Mouse (Mus musculus): Measurements from ENCODE around the gene Phf21a.
A peak's percentile ranks its signal among the peaks of the same experiment; 100 is the strongest.
"Not testable (repeated sequence)": the region's sequence is repeated elsewhere in the genome, so short reads cannot be mapped to it uniquely, and the experiment has no call there.

The Phf21a gene

DNA sequence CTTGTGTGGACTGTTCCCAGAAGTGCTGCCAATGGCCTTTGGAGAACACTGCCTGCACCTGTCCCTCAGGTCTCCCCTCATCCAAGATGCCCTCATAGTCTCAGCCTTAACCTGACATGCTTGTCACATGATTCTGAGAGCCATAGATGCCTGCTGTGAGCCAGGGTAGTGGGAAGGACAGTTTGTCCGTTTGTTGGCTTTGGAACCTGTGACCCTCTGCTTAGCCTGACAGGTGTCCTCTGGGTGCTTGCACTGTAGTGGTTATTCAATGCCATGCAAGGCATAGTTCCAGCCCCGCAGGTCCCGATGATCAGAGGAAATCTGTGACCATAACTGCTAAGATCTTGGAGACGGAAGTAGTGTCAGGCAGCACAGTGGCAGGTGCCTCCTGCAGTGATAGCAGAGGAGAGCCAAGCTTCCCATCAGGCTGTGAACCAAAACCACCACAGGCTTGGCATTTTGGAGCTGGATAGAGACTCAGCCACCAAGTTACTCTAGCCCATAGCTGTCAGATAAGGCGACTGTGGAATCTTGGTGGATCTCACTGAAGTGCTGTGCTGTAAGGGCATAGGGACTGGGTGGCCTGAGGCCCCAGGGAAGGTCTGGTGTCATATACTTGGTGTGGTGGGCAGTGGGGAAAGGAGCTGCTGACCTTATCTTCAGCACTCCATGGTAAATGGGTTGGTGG, 289.1 kb downstream of the Phf21a start, which contains the start of gene 1700029I15Rik:
Gene 1700029I15Rik (plus strand): TSS at position 638 of the 688 bp plus-strand sequence.
- no peak for DNase-seq (ENCODE audit: low spot score in 2 of 2)

- DNase-seq (ENCODE audit: low spot score in 2 of 2) = no peak
These were observed 289.8 kb downstream of the Phf21a start for GRCm38 (mm10) chr2:92382759-92383158.

DNA sequence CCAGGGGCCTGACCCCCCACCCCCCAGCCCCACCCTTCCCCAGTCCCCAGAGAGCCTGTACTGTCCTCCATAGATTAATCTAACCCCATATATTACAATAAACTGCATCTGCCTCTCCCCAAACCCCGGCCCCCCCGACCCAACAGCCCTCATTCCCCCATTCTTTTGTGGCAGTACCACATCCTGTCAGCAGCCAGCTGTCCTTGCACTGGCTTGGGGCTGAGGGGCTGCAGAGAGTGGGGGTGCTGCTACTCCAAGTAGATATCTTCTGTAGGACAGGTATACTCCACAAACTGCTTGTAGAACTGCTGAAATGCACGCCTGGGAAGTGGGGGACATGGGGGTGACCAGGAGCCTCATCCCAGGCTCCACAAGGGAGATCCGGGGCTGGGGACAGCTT, 291.2 kb downstream of the Phf21a start:
- no peak for DNase-seq (ENCODE audit: low spot score in 2 of 2)

GRCm38 (mm10) chr2:92385113-92386051, 292.5 kb downstream of the Phf21a start:
- DNase-seq (ENCODE audit: low spot score in 2 of 2) = no peak

GRCm38 (mm10) chr2:92386821-92387570, 294.1 kb downstream of the Phf21a start:
- DNase-seq (ENCODE audit: low spot score in 2 of 2) = no peak

GRCm38 (mm10) chr2:92387646-92388045, 294.7 kb downstream of the Phf21a start:
- DNase-seq (ENCODE audit: low spot score in 2 of 2) = no peak

DNA sequence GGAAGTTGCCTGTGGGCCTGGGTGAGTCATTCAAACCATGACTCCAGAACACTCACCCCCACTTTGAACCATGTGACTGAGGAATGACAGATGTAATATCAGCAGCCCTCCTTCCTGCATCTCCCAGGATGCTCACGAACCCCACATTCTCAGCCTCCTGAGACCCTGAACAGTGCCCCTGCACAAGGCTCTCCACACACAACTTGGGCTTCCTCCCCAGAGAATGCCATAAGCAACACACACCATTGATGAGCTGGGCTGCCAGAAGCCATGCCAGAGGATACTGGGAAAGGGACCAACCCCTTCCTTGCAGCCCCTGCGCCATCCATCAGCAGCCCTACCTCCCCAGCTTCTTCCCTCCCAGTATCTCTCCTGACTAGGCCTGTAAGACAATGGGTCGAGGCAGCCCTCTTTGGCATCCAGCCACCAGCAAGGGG, 295.2 kb downstream of the Phf21a start:
- DNase-seq (ENCODE audit: low spot score in 2 of 2) = no peak

GRCm38 (mm10) chr2:92388891-92389641, 296.1 kb downstream of the Phf21a start:
- peak; percentile 60 to 79 for DNase-seq (ENCODE audit: low spot score in 2 of 2)

DNA sequence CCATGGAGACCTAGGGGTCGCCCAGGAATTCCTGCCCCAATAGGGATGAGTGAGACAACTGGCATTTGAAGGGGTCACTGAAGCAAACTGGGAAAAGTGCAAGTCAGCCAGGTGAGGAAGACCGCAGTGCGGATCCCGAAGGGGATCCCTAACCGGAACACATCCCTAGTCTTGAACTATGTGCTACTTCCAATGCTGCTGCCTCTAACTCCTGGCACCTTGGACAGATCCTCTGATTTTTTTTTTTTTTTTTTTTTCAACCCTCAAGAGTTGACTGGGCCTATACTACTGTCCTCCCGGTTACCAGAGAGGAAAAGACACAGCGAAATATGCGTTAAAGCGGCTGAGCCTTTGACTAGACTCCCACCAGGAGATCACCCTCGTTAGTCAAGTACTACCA, 296.7 kb downstream of the Phf21a start:
- DNase-seq (ENCODE audit: low spot score in 2 of 2) = no peak

- no peak for DNase-seq (ENCODE audit: low spot score in 2 of 2)
These were observed 297.5 kb downstream of the Phf21a start for GRCm38 (mm10) chr2:92390206-92390930.

DNA sequence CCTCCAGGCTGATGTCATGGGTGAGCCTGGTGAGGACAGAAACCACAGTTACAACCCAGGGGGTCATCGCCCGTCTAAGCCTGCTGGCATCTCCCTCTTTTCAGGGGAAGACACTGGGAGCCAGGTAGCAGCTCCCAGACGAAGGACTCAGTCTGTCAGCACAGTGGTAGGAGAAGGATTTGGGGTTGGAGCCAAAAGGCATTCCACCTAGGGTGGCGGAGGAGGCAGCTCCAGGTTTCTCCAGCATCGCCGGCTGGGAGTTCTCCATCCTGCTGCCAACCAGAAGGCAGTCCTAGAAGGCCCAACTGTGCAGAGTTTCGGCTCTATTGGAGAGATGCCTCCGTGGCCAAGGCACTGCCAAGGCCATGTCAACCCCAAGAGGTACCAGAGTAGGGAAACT, 298.2 kb downstream of the Phf21a start:
- DNase-seq (ENCODE audit: low spot score in 2 of 2) = no peak

DNA sequence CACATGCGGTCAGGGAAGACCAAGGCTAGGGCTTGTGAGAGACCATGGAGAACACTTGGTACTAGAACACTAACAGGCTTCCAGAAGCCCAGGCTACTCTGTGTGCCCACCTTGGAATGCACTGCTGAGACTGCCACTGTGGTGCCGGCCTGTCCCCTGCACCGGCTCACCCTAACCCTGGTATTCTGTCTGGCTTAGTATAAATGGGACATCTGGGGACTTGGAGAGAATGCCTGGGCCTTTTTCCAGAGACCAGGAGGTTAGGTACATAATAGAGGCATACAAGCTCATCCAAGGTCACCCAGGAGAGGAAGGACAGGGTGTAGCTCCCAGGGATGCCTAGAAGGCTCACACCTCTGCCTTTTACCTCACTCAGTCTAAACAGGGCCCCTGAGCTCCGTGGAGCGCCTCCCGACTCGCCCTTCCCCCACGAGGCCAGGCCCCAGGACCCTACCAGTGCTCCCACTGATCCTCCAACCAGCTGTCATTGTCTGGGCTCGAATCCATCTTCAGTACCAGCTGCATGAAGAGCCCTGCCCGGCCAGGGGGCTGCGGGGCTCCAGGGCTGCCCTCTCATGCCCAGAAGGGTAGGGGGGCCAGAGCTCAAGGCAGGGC, 298.9 kb downstream of the Phf21a start:
- DNase-seq (ENCODE audit: low spot score in 2 of 2) = no peak

GRCm38 (mm10) chr2:92392318-92393264, 299.7 kb downstream of the Phf21a start:
- no peak for DNase-seq (ENCODE audit: low spot score in 2 of 2)

GRCm38 (mm10) chr2:92395535-92395934, 302.6 kb downstream of the Phf21a start:
- DNase-seq (ENCODE audit: low spot score in 2 of 2) = no peak

DNA sequence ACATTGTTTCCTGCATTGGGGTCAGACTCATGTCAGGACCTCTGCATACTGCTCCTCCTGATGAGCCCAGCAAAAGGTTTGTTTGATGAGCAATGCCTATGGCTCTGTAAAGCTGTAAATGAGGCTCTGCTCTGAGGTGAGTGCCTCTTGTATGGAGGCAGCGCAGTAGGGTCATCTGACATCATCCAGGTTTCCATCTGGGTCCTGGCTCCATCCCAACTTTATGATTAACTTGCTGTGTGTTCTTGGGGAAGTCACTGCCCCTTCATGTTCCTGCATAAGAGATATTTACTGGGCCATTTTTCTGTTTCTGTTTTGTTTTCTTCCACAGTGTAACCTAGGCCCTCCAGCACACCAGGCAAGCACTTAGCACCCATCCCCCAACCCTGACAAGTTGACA, 304.5 kb downstream of the Phf21a start:
- DNase-seq (ENCODE audit: low spot score in 2 of 2) = no peak

- DNase-seq (ENCODE audit: low spot score in 2 of 2) = not testable (repeated sequence)
These were observed 307.0 kb downstream of the Phf21a start for GRCm38 (mm10) chr2:92399877-92400276.

DNA sequence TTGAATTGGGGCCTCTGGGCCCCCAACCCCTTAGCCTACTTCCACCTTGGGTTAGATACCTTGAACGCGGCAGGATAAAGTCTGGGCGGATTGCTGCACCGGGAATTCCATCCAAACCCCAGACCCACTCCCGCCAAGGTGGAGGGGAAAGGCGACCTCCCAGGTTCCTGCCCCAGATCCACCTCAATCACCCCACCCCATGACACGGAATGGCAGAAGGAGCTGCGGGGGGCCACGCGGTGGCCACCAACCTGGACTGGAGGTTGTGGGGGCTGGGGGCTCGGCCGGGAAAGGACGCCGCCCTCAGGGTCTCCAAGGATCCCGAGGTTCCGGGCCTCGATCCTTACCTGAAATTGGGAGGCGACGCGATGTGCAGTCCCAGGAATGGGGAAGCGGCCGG, 307.8 kb downstream of the Phf21a start:
- no peak for DNase-seq (ENCODE audit: low spot score in 2 of 2)

DNA sequence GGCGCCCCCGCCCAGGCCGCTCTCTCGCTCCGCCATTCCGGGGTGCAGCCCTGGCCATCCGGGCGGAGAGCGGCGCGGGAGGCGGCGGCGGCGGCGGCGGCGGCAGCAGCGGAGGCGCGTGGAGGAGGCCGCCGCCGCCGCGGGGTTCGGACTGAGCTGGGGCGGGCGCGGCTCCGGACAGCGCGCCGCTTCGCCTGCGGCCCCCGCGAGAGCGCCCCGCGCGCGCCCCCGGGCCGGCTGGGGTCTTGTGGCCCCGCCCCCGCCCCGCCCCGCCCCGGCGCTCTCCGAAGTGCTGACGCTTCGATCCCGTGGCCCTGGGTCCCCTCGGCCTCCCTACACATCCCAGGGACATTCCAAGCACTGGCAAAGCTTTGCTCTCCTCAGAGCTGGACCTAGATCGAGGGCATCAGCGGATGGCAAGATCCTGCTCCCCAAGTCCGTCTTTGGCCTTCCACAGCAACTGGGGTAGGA, 308.2 kb downstream of the Phf21a start, which contains the start of gene Mapk8ip1:
Gene Mapk8ip1 (minus strand): TSS at position 173 of the 471 bp plus-strand sequence.
- no peak for DNase-seq (ENCODE audit: low spot score in 2 of 2)

All from urinary bladder, adult 18-20 months (tissue).